Mouse (Mus musculus) cerebellum, adult 2 months (tissue): ENCODE measurements around the gene Add3. TPM values are rescaled to one million over a fixed set of nuclear protein-coding genes. Genes with fewer than 3 reads are reported as not detected.

Experiments
- DNase-seq, 2 experiments: peaks; one replicate each; pipeline ENCODE4 v3.0.0; 2021
- H3K27ac ChIP-seq: fragments of 200-500 bp; 2 replicates; pipeline ENCODE4 v1.5.1; 2012; ENCODE audit warnings: low read length, control low read depth, inconsistent platforms; ENCODE audit not compliant: insufficient read depth
- H3K27me3 ChIP-seq: fragments of 200-500 bp; 2 replicates; pipeline ENCODE4 v1.6.1; 2012; ENCODE audit warnings: inconsistent platforms, mild to moderate bottlenecking, low read length, moderate library complexity; ENCODE audit not compliant: control insufficient read depth, insufficient read depth
- H3K4me1 ChIP-seq: fragments of 200-500 bp; 2 replicates; pipeline ENCODE4 v1.6.1; 2011; ENCODE audit warnings: low read length; ENCODE audit not compliant: control insufficient read depth, insufficient read depth
- H3K4me3 ChIP-seq: fragments of 200-500 bp; replicated peaks from 2 replicates; pipeline ENCODE3; 2011; ENCODE audit warnings: mild to moderate bottlenecking, low read depth, low read length, control low read depth; ENCODE audit not compliant: insufficient read depth
- CTCF ChIP-seq: fragments of 200-500 bp; IDR thresholded peaks from 2 replicates; pipeline ENCODE4 v1.5.1; 2011; ENCODE audit warnings: low read depth, mild to moderate bottlenecking, control low read depth, low read length, moderate library complexity, borderline replicate concordance; ENCODE audit not compliant: insufficient read depth
- POLR2A ChIP-seq: fragments of 200-500 bp; IDR thresholded peaks from 2 replicates; pipeline ENCODE4 v1.6.1; 2011; ENCODE audit warnings: low read length, control low read depth, borderline replicate concordance; ENCODE audit not compliant: insufficient read depth
- WGBS: fragments of 180-500 bp; shearing (Covaris S2); methylation state at CpG from one replicate; pipeline ENCODE4 v1.1.7; 2018; 5-methylcytosine and 5-hydroxymethylcytosine counted together
- polyA plus RNA-seq: library from polyadenylated mRNA; depleted of rRNA; stranded (reverse); fragments of >200 nt; gene quantifications from 2 replicates; pipeline ENCODE4 v1.2.3, GENCODE M21; 2012

Gene Add3
- polyA plus RNA-seq, 1 experiment = 80.2 TPM

- H3K27me3 ChIP-seq = no peaks in the 10 kb centered on the region
- no peak for TF ChIP-seq POLR2A
- no peak for TF ChIP-seq CTCF
- WGBS = 77% methylated on average over 4 of the region's 4 CpGs
- no peak overlapping the region for H3K4me3 ChIP-seq
- no peak for DNase-seq
- no peak overlapping the region for H3K27ac ChIP-seq
- peaks cover 18% of the 10 kb centered on the region for H3K4me1 ChIP-seq
Observed at GRCm38 (mm10) chr19:53186456-53186855, 46.2 kb downstream of the Add3 start.

- Histone ChIP-seq H3K4me3 (no peak overlapping the region), H3K27me3 (no peaks in the 10 kb centered on the region), H3K27ac (no peak overlapping the region), H3K4me1 (peaks cover 17% of the 10 kb centered on the region)
- TF ChIP-seq POLR2A (no peak), CTCF (no peak)
- DNase-seq = peak in 1 of 2 experiments; percentile 36
- WGBS = 62% methylated on average over 7 of the region's 7 CpGs
Observed at GRCm38 (mm10) chr19:53187533-53187932, 47.3 kb downstream of the Add3 start.

GRCm38 (mm10) chr19:53188186-53188585, 47.9 kb downstream of the Add3 start:
- peak in 1 of 2 experiments; percentile 11 for DNase-seq
- H3K27me3 ChIP-seq = no peaks in the 10 kb centered on the region
- 67% methylated on average over 6 of the region's 6 CpGs for WGBS
- TF ChIP-seq POLR2A = no peak
- no peak for TF ChIP-seq CTCF
- H3K4me1 ChIP-seq = peaks cover 17% of the 10 kb centered on the region
- no peak overlapping the region for H3K27ac ChIP-seq
- no peak overlapping the region for H3K4me3 ChIP-seq

GRCm38 (mm10) chr19:53188724-53189220, 48.5 kb downstream of the Add3 start:
- H3K27me3 ChIP-seq = no peaks in the 10 kb centered on the region
- WGBS = 89% methylated on average over 5 of the region's 5 CpGs
- TF ChIP-seq POLR2A (no peak), CTCF (no peak)
- peaks cover 20% of the 10 kb centered on the region for H3K4me1 ChIP-seq
- H3K4me3 ChIP-seq = no peak overlapping the region
- peak in 1 of 2 experiments; percentile 24 for DNase-seq
- H3K27ac ChIP-seq = no peak overlapping the region

GRCm38 (mm10) chr19:53189736-53190135, 49.5 kb downstream of the Add3 start:
- 18% methylated on average over 3 of the region's 3 CpGs for WGBS
- H3K27me3 ChIP-seq = no peaks in the 10 kb centered on the region
- H3K4me3 ChIP-seq = no peak overlapping the region
- H3K27ac ChIP-seq = peak overlapping the region; percentile 1; the same call in 1 of the 2 replicates
- DNase-seq = peak; percentile 86 to 93
- peaks cover 24% of the 10 kb centered on the region for H3K4me1 ChIP-seq
- no peak for TF ChIP-seq POLR2A
- TF ChIP-seq CTCF = no peak

GRCm38 (mm10) chr19:53190232-53190631, 50.0 kb downstream of the Add3 start:
- 60% methylated on average over 3 of the region's 3 CpGs for WGBS
- Histone ChIP-seq H3K27ac (peak overlapping the region; percentile 55; the same call in 1 of the 2 replicates), H3K4me1 (peaks cover 26% of the 10 kb centered on the region), H3K4me3 (no peak overlapping the region), H3K27me3 (no peaks in the 10 kb centered on the region)
- DNase-seq = no peak
- no peak for TF ChIP-seq CTCF
- no peak for TF ChIP-seq POLR2A

- 74% methylated on average over 6 of the region's 6 CpGs for WGBS
- H3K27me3 ChIP-seq = no peaks in the 10 kb centered on the region
- TF ChIP-seq CTCF (no peak), POLR2A (no peak)
Observed at GRCm38 (mm10) chr19:53191867-53192487, 51.7 kb downstream of the Add3 start.

GRCm38 (mm10) chr19:53193190-53193589, 52.9 kb downstream of the Add3 start:
- WGBS = 92% methylated on average over 2 of the region's 2 CpGs
- H3K27me3 ChIP-seq = no peaks in the 10 kb centered on the region
- H3K27ac ChIP-seq = no peak overlapping the region

More at GRCm38 (mm10) chr19:53191867-53192487, 51.7 kb downstream of the Add3 start:
- H3K4me1 ChIP-seq = peaks cover 26% of the 10 kb centered on the region
- no peak overlapping the region for H3K4me3 ChIP-seq
- peak in 1 of 2 experiments; percentile 5 for DNase-seq
- no peak overlapping the region for H3K27ac ChIP-seq

More at GRCm38 (mm10) chr19:53193190-53193589, 52.9 kb downstream of the Add3 start:
- Histone ChIP-seq H3K4me1 (peaks cover 23% of the 10 kb centered on the region; the same call in 1 of the 2 replicates), H3K4me3 (no peak overlapping the region)
- TF ChIP-seq CTCF (no peak), POLR2A (no peak)
- peak in 1 of 2 experiments; percentile 6 for DNase-seq
